Mouse (Mus musculus): ENCODE results near the gene Tatdn3. TPM values are rescaled to one million over a fixed set of nuclear protein-coding genes. Genes with fewer than 3 reads are reported as not detected.

Tatdn3 gene
- polyA plus RNA-seq, 1 experiment from 2014 or later: 14.7 TPM

- H3K4me1 ChIP-seq: no peaks in the 10 kb centered on the region
- H3K27ac ChIP-seq (replicated peaks): 0 out of 2 replicates have a peak overlapping the region, but pooled peaks have one; percentile 17
- H3K9me3 ChIP-seq (replicated peaks): no peaks in the 10 kb centered on the region
- WGBS: 81% methylated on average over 6 of the region's 6 CpGs
- peaks cover 61% of the 10 kb centered on the region for H3K36me3 ChIP-seq
- no peak overlapping the region for H3K9ac ChIP-seq
- H3K27me3 ChIP-seq: no peaks in the 10 kb centered on the region
- H3K4me2 ChIP-seq (replicated peaks): no peak overlapping the region
- no peak overlapping the region for H3K4me3 ChIP-seq (replicated peaks)
- no peak for ATAC-seq (ENCODE audit: insufficient number of reproducible peaks, low FRiP score, low TSS enrichment, low read depth)
Measured at GRCm38 (mm10) chr1:191073001-191073400, 10.3 kb upstream of the Tatdn3 start.

GRCm38 (mm10) chr1:191072329-191072913 is 9.7 kb upstream of the Tatdn3 start:
- 0 out of 2 replicates have a peak overlapping the region, but pooled peaks have one; percentile 17 for H3K27ac ChIP-seq (replicated peaks)

GRCm38 (mm10) chr1:191071613-191072012 is 8.9 kb upstream of the Tatdn3 start:
- no peaks in the 10 kb centered on the region for H3K27me3 ChIP-seq
- H3K4me2 ChIP-seq (replicated peaks): no peak overlapping the region
- 88% methylated on average over 6 of the region's 6 CpGs for WGBS
- no peak overlapping the region for H3K27ac ChIP-seq (replicated peaks)
- H3K36me3 ChIP-seq: peaks cover 58% of the 10 kb centered on the region
- no peaks in the 10 kb centered on the region for H3K9me3 ChIP-seq (replicated peaks)
- ATAC-seq (ENCODE audit: insufficient number of reproducible peaks, low FRiP score, low TSS enrichment, low read depth): no peak
- H3K9ac ChIP-seq: no peak overlapping the region
- H3K4me1 ChIP-seq: no peaks in the 10 kb centered on the region
- H3K4me3 ChIP-seq (replicated peaks): no peak overlapping the region

More at GRCm38 (mm10) chr1:191072329-191072913, 9.7 kb upstream of the Tatdn3 start:
- Histone ChIP-seq H3K9ac (no peak overlapping the region), H3K4me3 (replicated peaks) (no peak overlapping the region), H3K4me2 (replicated peaks) (no peak overlapping the region), H3K4me1 (no peaks in the 10 kb centered on the region), H3K27me3 (no peaks in the 10 kb centered on the region), H3K36me3 (peaks cover 64% of the 10 kb centered on the region), H3K9me3 (replicated peaks) (no peaks in the 10 kb centered on the region)
- no peak for ATAC-seq (ENCODE audit: insufficient number of reproducible peaks, low FRiP score, low TSS enrichment, low read depth)
- WGBS: 89% methylated on average over 16 of the region's 16 CpGs

DNA sequence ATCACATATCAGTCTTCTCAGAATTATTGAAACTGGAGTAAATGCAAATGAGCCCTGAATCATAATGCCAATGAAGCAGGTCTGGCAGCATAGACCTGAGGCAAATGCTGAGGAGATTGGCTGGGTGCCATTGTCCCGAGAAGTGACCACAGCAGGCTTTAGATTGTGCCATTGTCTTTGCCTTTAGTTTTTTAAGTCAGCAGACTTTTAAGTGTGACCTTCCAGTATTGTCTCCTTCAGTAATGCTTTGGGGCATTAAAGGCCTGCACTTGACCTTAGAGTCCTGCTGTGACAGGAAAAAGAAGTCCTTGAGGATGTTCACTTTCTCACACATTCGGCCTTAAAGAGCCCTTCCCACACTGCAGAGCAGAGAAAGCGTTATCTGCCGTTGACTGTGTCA is 7.5 kb upstream of the Tatdn3 start:
- H3K9me3 ChIP-seq (replicated peaks): no peaks in the 10 kb centered on the region
- ATAC-seq (ENCODE audit: insufficient number of reproducible peaks, low FRiP score, low TSS enrichment, low read depth): no peak
- no peak overlapping the region for H3K4me3 ChIP-seq (replicated peaks)
- H3K27me3 ChIP-seq: no peaks in the 10 kb centered on the region
- peaks cover 65% of the 10 kb centered on the region for H3K36me3 ChIP-seq
- WGBS: 91% methylated on average over 4 of the region's 4 CpGs
- H3K4me1 ChIP-seq: no peaks in the 10 kb centered on the region
- H3K4me2 ChIP-seq (replicated peaks): no peak overlapping the region
- H3K27ac ChIP-seq (replicated peaks): no peak overlapping the region
- H3K9ac ChIP-seq: no peak overlapping the region

DNA sequence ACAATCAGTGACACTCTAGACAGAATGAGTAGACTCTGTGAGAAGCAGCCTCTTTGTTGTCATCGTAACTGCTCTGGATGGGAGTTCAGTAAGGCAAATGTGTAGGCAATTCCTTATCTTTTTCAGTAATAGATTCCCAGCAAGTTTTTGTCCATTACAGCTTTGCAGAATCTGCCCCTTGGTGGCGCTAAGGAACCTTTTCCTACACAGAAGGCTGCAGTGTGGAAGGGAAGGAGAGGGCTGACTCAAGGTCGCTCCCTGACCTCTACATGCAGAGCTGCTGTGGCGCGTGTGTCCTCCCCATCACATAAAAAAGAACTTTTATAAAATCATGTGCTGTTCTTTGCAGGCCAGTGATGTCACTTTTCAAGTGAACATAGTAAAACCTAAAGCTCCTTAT is 5.6 kb upstream of the Tatdn3 start:
- H3K4me3 ChIP-seq (replicated peaks): no peak overlapping the region
- H3K4me2 ChIP-seq (replicated peaks): no peak overlapping the region
- no peak overlapping the region for H3K9ac ChIP-seq
- H3K36me3 ChIP-seq: peaks cover 59% of the 10 kb centered on the region
- ATAC-seq (ENCODE audit: insufficient number of reproducible peaks, low FRiP score, low TSS enrichment, low read depth): no peak
- no peaks in the 10 kb centered on the region for H3K27me3 ChIP-seq
- H3K9me3 ChIP-seq (replicated peaks): no peaks in the 10 kb centered on the region
- H3K27ac ChIP-seq (replicated peaks): no peak overlapping the region
- WGBS: 84% methylated on average over 5 of the region's 5 CpGs
- H3K4me1 ChIP-seq: peaks cover 7% of the 10 kb centered on the region

DNA sequence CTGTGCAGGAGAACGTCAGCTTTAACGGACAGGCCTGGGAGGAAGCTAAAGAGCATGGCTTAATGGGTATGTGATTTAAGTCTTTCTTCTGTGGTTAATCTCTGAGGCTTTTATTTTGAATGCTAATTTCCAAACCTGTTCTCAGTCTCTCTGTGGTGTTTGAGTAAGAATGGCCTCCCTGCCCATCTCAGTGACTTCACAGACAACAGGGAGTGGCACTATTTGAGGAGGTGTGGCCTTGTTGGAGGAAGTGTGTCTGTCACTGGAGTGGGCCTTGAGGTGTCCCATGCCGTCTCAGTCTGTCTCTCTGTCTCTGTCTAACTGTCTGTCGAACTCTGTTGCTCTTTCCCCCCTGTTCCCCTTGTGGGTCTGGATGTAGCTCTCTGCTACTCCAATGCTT is 2.5 kb upstream of the Tatdn3 start:
- no peak for ATAC-seq (ENCODE audit: insufficient number of reproducible peaks, low FRiP score, low TSS enrichment, low read depth)
- Histone ChIP-seq H3K4me1 (peaks cover 10% of the 10 kb centered on the region), H3K9ac (no peak overlapping the region), H3K27me3 (no peaks in the 10 kb centered on the region), H3K36me3 (peaks cover 29% of the 10 kb centered on the region), H3K27ac (replicated peaks) (no peak overlapping the region), H3K9me3 (replicated peaks) (no peaks in the 10 kb centered on the region), H3K4me2 (replicated peaks) (no peak overlapping the region), H3K4me3 (replicated peaks) (no peak overlapping the region)
- 86% methylated on average over 4 of the region's 4 CpGs for WGBS

GRCm38 (mm10) chr1:191064535-191064934 is 1.8 kb upstream of the Tatdn3 start:
- no peak overlapping the region for H3K4me3 ChIP-seq (replicated peaks)
- H3K4me2 ChIP-seq (replicated peaks): no peak overlapping the region
- H3K36me3 ChIP-seq: peaks cover 23% of the 10 kb centered on the region
- WGBS: 80% methylated on average over 2 of the region's 2 CpGs
- no peaks in the 10 kb centered on the region for H3K27me3 ChIP-seq
- no peak overlapping the region for H3K9ac ChIP-seq
- H3K4me1 ChIP-seq: peaks cover 10% of the 10 kb centered on the region
- no peaks in the 10 kb centered on the region for H3K9me3 ChIP-seq (replicated peaks)
- ATAC-seq (ENCODE audit: insufficient number of reproducible peaks, low FRiP score, low TSS enrichment, low read depth): no peak
- no peak overlapping the region for H3K27ac ChIP-seq (replicated peaks)

DNA sequence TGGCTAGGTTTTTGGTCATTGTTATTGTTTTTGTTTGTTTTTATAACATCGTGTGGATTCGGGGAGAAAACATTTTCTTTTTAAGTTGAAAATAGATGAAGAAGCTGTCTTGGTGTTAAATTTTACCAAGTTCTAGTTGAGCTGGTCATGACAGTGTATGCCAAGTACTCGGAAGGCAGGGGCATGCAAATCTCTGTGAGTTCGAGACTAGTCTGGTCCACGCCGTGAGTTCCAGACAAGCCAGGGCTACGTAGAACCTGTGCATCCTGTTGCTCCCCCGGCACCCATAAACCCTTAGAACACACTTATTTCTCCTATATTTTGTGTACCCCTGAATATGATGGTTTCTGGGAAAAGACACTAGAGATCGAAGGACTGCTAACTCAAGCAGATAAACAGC is 968 bp upstream of the Tatdn3 start:
- Histone ChIP-seq H3K4me1 (peaks cover 10% of the 10 kb centered on the region), H3K36me3 (peaks cover 18% of the 10 kb centered on the region), H3K4me2 (replicated peaks) (peak overlapping the region; percentile 92), H3K4me3 (replicated peaks) (peak overlapping the region; percentile 83), H3K9me3 (replicated peaks) (no peaks in the 10 kb centered on the region), H3K27ac (replicated peaks) (no peak overlapping the region), H3K27me3 (no peaks in the 10 kb centered on the region), H3K9ac (no peak overlapping the region)
- 56% methylated on average over 9 of the region's 9 CpGs for WGBS
- ATAC-seq (ENCODE audit: insufficient number of reproducible peaks, low FRiP score, low TSS enrichment, low read depth): no peak

DNA sequence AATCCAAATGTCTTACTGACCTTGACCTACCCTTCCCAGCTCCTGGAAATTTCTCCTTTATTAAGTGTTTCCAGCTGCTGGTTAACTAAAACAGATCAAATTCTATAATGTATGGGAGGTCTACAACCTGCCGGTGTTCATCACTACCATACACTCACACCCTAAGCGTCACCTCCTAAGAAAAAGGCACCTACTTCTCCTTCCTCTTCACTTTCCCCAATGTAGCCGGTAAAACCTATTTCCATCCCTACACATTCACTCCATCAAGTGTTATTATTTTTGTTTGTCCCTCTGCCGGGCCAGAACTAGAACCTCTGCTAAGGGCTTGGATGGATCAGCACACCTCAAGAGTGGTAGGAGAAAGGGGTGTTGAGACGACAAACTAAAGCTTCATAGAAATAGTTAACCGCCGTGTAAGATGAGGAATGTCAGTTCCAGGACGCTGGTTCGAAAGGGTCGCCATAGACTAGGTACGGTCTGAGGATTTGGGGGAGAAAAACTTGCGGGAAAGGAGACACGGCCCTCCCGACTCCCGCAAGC is 421 bp downstream of the Tatdn3 start:
- Histone ChIP-seq H3K4me1 (peaks cover 10% of the 10 kb centered on the region), H3K36me3 (peaks cover 9% of the 10 kb centered on the region), H3K27ac (replicated peaks) (peak overlapping the region; percentile 65), H3K9me3 (replicated peaks) (no peaks in the 10 kb centered on the region), H3K4me3 (replicated peaks) (peak overlapping the region; percentile 83), H3K9ac (peak overlapping the region; percentile 73), H3K4me2 (replicated peaks) (peak overlapping the region; percentile 92), H3K27me3 (no peaks in the 10 kb centered on the region)
- 3% methylated on average over 15 of the region's 15 CpGs for WGBS
- peak; percentile 51 for ATAC-seq (ENCODE audit: insufficient number of reproducible peaks, low FRiP score, low TSS enrichment, low read depth)

DNA sequence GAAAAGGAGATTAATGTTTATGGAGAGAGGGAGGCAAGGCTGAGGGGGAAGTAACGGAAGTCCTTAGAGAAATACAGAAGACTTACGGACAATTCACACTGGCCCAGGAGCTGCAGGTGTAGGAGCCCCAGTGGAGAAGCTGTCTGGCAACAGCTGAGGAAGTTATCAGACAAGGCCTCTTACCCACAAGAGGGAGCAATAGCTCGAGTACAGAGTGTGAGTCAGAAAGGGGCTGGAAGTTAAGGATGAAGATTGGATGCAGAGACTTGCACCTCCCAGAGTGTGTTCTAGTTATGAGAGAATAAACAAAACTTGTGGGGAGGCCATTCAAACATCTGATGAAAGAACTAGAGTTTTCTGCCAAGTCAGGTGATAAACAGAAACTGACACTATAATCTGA is 5.3 kb downstream of the Tatdn3 start:
- H3K4me3 ChIP-seq (replicated peaks): no peak overlapping the region
- H3K27me3 ChIP-seq: no peaks in the 10 kb centered on the region
- 60% methylated on average over 3 of the region's 3 CpGs for WGBS
- no peak overlapping the region for H3K9ac ChIP-seq
- no peaks in the 10 kb centered on the region for H3K36me3 ChIP-seq
- H3K4me1 ChIP-seq: no peaks in the 10 kb centered on the region
- no peak overlapping the region for H3K4me2 ChIP-seq (replicated peaks)
- H3K27ac ChIP-seq (replicated peaks): no peak overlapping the region
- H3K9me3 ChIP-seq (replicated peaks): no peaks in the 10 kb centered on the region
- no peak for ATAC-seq (ENCODE audit: insufficient number of reproducible peaks, low FRiP score, low TSS enrichment, low read depth)

DNA sequence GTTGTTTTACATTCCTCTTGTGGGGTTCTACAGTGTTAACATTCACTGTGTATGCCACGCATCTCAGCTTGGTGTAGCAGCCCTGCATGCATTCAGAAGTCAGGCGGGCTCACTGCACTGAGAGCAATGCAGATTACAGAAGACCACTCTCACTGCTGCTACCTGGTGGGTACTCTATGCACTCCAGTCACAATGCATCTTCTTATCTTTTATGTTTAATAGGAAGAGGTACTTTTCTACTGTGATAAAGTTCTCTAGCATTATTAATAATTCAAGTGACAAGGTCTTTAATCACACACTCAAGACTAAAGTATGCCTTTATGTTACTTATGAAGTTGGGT is 7.2 kb downstream of the Tatdn3 start:
- Histone ChIP-seq H3K4me2 (replicated peaks) (no peak overlapping the region), H3K9me3 (replicated peaks) (no peaks in the 10 kb centered on the region), H3K27me3 (no peaks in the 10 kb centered on the region), H3K4me3 (replicated peaks) (no peak overlapping the region), H3K4me1 (no peaks in the 10 kb centered on the region), H3K9ac (no peak overlapping the region), H3K27ac (replicated peaks) (no peak overlapping the region), H3K36me3 (no peaks in the 10 kb centered on the region)
- ATAC-seq (ENCODE audit: insufficient number of reproducible peaks, low FRiP score, low TSS enrichment, low read depth): no peak
- WGBS: 72% methylated on average over 2 of the region's 2 CpGs

DNA sequence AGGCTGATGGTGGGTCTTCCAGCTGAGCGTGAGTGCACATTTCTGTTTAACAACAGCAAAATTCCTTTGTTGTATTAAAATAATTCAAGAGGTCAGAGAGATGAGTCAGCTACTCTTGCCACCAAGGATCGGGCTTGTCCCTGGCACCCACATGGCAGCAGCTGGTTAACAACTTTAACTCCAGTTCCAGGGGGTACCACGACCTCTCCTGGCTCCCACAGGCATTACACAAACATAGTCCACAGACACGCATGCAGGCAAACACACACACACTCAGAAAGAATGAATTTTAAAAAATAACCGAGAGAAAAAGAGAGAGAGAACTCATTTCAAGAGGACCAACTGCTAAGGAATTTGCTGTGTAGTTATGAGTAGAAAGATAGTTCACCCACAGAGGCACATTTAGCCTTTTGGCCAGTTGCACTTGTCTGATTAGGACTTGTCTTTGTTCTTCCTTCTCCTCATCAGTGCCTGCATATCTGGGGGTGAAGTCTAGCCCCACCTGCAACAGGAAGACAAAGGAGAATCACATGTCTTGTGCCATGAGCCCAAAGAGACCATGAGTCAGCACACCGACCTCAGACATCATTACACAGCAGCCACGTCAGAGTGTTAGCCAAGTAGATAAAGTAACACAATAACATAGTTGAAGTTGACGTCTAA is 7.7 kb downstream of the Tatdn3 start:
- no peaks in the 10 kb centered on the region for H3K4me1 ChIP-seq
- 65% methylated on average over 8 of the region's 8 CpGs for WGBS
- no peaks in the 10 kb centered on the region for H3K36me3 ChIP-seq
- no peak overlapping the region for H3K9ac ChIP-seq
- H3K9me3 ChIP-seq (replicated peaks): no peaks in the 10 kb centered on the region
- H3K27ac ChIP-seq (replicated peaks): no peak overlapping the region
- H3K4me2 ChIP-seq (replicated peaks): no peak overlapping the region
- ATAC-seq (ENCODE audit: insufficient number of reproducible peaks, low FRiP score, low TSS enrichment, low read depth): no peak
- H3K27me3 ChIP-seq: no peaks in the 10 kb centered on the region
- H3K4me3 ChIP-seq (replicated peaks): no peak overlapping the region
